Mouse (Mus musculus): Measurements from ENCODE around the gene Nsg2. TPM values are rescaled to one million over a fixed set of nuclear protein-coding genes. Genes with fewer than 3 reads are reported as not detected.

Nsg2 gene
- polyA plus RNA-seq, 1 experiment = 12.5 TPM

DNA sequence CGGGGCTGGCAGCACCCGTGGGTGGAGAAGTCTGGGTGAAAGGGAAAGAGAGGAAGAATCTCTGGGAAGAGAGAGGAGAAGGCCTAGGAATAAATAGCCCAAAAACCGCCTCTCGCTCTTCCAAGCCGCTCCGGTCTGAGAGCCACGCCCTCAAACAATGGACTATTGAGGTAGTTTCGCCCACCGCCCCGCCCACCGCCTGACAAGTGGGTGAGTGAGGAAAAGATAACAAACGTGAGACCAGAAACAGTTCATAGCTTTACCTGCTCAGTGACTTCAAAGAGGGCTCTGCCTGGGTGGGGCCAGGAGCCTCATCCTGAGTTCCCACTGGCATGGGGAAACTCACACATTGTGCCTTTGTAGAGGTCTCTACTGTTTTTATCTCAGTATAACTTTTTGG is 102.7 kb downstream of the Nsg2 start:
- Histone ChIP-seq H3K4me3 (replicated peaks) (no peak overlapping the region), H3K4me1 (peaks cover 4% of the 10 kb centered on the region; the same call in 1 of the 2 replicates), H3K9me3 (peaks cover 3% of the 10 kb centered on the region; the same call in 1 of the 2 replicates), H3K36me3 (replicated peaks; ENCODE audit: low read length) (no peaks in the 10 kb centered on the region), H3K27me3 (replicated peaks) (peaks cover 48% of the 10 kb centered on the region)
- TF ChIP-seq GATA1 (IDR thresholded peaks at IDR 0.05; ENCODE audit: borderline replicate concordance, low read length) (no peak), FLI1 (IDR thresholded peaks at IDR 0.05; ENCODE audit: low read length) (no peak)

DNA sequence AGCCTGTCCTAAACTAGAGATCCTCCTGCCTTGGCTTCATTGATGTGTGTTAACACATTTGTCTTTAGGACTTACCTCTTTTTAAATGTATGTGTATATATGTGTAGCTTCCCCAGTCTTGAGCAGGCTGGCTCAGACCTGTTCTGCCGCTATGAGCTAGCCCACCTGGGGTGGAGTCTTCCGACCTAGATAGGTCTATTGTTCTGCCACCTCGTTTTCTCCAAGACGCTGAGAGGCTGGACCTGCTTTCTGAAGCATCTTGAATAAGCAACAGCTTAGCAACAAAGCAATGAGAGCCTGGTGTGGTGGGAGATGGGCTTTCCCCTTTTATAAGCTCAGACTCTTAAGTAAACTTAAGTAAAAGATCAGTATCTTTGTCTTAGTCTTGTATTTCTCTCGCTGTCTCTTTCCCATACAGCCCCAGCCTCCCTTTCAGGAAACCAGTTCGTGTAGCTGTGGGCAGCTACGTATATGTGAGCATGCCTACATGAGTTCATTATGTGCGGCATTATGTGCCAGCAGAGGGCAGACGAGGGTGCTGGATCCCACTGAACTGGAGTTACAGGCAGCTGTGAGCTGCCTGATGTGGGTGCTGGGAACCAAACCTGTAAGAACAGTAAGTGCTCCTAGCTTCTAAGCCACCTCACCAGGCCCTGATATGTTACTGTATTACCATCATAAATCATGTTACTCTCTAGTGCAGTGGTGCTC is 104.3 kb downstream of the Nsg2 start:
- Histone ChIP-seq H3K9me3 (peaks cover 3% of the 10 kb centered on the region; the same call in 1 of the 2 replicates), H3K4me3 (replicated peaks) (no peak overlapping the region), H3K4me1 (peaks cover 4% of the 10 kb centered on the region; the same call in 1 of the 2 replicates), H3K27me3 (replicated peaks) (peaks cover 53% of the 10 kb centered on the region), H3K36me3 (replicated peaks; ENCODE audit: low read length) (no peaks in the 10 kb centered on the region)
- TF ChIP-seq GATA1 (IDR thresholded peaks at IDR 0.05; ENCODE audit: borderline replicate concordance, low read length) (no peak), FLI1 (IDR thresholded peaks at IDR 0.05; ENCODE audit: low read length) (no peak)

DNA sequence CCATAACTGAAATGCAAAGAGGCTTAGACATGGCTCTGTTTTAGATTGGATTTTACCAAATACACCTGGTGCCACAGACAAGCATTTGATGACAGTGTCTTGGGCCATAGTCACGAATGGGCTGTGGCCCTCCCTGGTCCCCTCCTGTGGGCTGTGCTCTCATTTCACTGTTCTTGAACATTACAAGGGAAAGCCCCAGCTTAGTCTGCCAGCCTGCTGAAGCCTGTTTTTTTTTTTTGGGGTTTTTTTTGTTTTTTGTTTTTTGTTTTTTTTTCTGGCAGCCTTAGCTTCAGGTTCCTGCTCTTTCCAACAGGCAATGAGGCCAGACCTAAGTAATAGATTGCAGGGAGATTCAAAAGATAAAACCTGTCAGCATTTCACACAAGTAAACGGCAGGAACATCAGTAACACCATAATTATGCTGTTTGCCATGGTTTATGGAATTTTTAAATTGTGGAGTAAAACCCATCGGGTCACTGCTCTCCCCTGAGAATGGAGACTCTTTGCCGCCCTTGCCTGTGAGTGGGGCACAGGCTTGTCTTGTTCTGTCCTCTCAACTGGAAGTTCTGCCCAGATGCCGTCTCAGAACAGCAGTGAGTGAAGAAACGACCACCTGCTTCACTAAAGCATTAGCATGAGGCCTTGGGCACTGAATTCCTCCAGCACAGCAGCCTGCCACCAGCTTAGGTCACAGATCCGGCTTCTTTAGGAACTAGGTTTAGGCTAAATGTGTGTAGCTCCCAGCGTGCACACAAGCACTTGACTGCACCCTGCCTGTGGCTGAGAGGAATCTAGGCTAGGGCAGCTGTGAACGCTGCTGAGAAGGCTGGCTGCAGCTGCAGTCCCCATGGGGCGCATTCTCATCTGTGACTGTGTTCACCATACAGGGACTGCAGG is 105.7 kb downstream of the Nsg2 start:
- no peak overlapping the region for H3K4me3 ChIP-seq (replicated peaks)
- H3K9me3 ChIP-seq = peaks cover 3% of the 10 kb centered on the region; the same call in 1 of the 2 replicates
- no peak for TF ChIP-seq GATA1 (IDR thresholded peaks at IDR 0.05; ENCODE audit: borderline replicate concordance, low read length)
- no peak for TF ChIP-seq FLI1 (IDR thresholded peaks at IDR 0.05; ENCODE audit: low read length)
- peaks cover 42% of the 10 kb centered on the region for H3K27me3 ChIP-seq (replicated peaks)
- no peaks in the 10 kb centered on the region for H3K4me1 ChIP-seq
- H3K36me3 ChIP-seq (replicated peaks; ENCODE audit: low read length) = no peaks in the 10 kb centered on the region

DNA sequence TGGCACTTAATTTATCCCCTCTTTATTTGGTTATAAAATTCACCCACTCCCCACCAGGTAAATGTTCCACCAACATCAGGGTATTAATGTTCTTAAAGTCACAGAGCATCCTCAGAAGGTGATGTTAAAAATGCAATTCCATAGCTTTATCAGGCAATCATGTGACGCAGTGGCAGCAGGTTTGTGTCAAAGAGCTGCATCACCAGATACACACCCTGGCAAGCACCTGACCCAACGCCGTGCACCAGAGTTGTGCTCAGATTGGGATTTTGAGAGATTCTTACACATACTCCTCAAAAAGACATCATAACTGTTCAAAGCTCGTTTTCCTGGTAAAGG is 106.4 kb downstream of the Nsg2 start:
- Histone ChIP-seq H3K4me1 (no peaks in the 10 kb centered on the region), H3K4me3 (replicated peaks) (no peak overlapping the region), H3K9me3 (peaks cover 4% of the 10 kb centered on the region; the same call in 1 of the 2 replicates), H3K36me3 (replicated peaks; ENCODE audit: low read length) (no peaks in the 10 kb centered on the region), H3K27me3 (replicated peaks) (peaks cover 40% of the 10 kb centered on the region)
- no peak for TF ChIP-seq GATA1 (IDR thresholded peaks at IDR 0.05; ENCODE audit: borderline replicate concordance, low read length)
- TF ChIP-seq FLI1 (IDR thresholded peaks at IDR 0.05; ENCODE audit: low read length) = no peak

DNA sequence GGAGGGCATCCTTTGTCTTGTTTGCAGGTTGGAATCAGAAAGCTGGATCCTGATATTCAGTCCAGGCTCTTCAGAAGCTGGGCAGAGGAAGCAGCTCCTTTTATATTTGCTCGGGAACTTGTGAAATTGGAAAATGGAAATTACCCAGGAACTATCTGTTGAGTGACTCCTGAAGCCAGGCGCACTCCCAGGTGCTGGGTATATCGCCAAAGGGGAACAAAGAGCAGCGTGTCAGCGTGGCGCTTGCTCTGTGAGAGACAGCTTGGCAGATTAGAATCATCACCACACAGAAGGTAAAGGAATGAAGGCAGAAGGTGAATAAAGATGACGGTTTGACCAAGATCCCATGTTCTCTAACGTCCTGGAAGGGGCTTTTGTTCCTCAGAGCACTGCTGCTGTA is 108.2 kb downstream of the Nsg2 start:
- Histone ChIP-seq H3K4me1 (no peaks in the 10 kb centered on the region), H3K9me3 (peaks cover 17% of the 10 kb centered on the region), H3K36me3 (replicated peaks; ENCODE audit: low read length) (no peaks in the 10 kb centered on the region), H3K4me3 (replicated peaks) (no peak overlapping the region), H3K27me3 (replicated peaks) (peaks cover 35% of the 10 kb centered on the region)
- no peak for TF ChIP-seq FLI1 (IDR thresholded peaks at IDR 0.05; ENCODE audit: low read length)
- no peak for TF ChIP-seq GATA1 (IDR thresholded peaks at IDR 0.05; ENCODE audit: borderline replicate concordance, low read length)

Other genes starting within 250 kb of the Nsg2 start
- 3.9 and 4.8 TPM in 2 replicates for gene Cpeb4, start 128.3 kb upstream of the Nsg2 start, polyA plus RNA-seq (2012; ENCODE audit: insufficient read depth, low replicate concordance)
- gene 4930524B15Rik, start 34.9 kb upstream of the Nsg2 start, polyA plus RNA-seq (2012; ENCODE audit: insufficient read depth, low replicate concordance) = 0.17 TPM in 1 of 2 replicates, not detected in the other
- gene Il9r, start 199.8 kb downstream of the Nsg2 start, polyA plus RNA-seq (2012; ENCODE audit: insufficient read depth, low replicate concordance) = not detected in 2 replicates
- 15.1 and 78.7 TPM in 2 replicates for gene Snrnp25, start 205.0 kb downstream of the Nsg2 start, polyA plus RNA-seq (2012; ENCODE audit: insufficient read depth, low replicate concordance)
- 16.1 and 37.2 TPM in 2 replicates for gene Rhbdf1, start 221.8 kb downstream of the Nsg2 start, polyA plus RNA-seq (2012; ENCODE audit: insufficient read depth, low replicate concordance)
- gene Mpg, start 226.0 kb downstream of the Nsg2 start, polyA plus RNA-seq (2012; ENCODE audit: insufficient read depth, low replicate concordance) = 3.6 and 8.8 TPM in 2 replicates